Mouse (Mus musculus) myocyte (in vitro differentiated cells): ENCODE data around the gene Tiam2.

Source experiments
- POLR2A ChIP-seq: IDR thresholded peaks from one replicate; pipeline ENCODE4 v1.6.1; 2011; ENCODE audit warnings: low read depth, mild to moderate bottlenecking, control low read depth, moderate library complexity; ENCODE audit not compliant: insufficient read length
- USF1 ChIP-seq: IDR thresholded peaks from one replicate; pipeline ENCODE4 v1.6.1; 2011; ENCODE audit warnings: low read depth, mild to moderate bottlenecking, control low read depth, moderate library complexity

- TF ChIP-seq USF1 (no peak), POLR2A (no peak)
Observed at GRCm38 (mm10) chr17:3436841-3437515, 110.6 kb downstream of the Tiam2 start.
